In the genomic region with DNA sequence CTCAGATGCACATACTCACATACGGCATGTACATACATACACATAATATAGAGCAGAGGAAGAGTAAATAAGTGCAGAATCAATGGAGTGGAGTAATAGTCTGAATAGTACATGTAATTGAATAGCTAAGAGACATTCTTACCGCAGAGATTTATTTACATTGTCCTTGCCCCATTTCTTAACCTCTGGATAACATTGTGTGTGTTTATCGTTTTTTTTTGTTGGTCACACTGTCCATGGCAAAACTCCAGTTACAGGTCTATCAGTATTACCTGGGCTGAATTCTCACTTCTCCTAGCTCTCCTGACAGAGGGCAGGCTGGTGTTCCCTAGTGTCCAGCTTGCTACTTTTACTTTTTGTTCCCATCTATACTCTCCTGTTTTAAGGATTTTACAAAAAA, we compare ENCODE assay signal across 25 mouse cellular contexts.
"Had no signal": no experiment of that assay in that cellular context is flagged by ENCODE, and none has a peak within 500 bp of the region (broad histone marks: within the 10 kb centered on the region; RNA-seq: fewer than 3 reads in every experiment).

No protein-coding gene starts in this region.

- H3K9ac ChIP-seq: heart, embryonic 13.5 days; heart, embryonic 15.5 days; hindbrain, embryonic 13.5 days; hindbrain, embryonic 15.5 days; kidney, embryonic 15.5 days; limb, embryonic 13.5 days; limb, embryonic 15.5 days had no signal

- H3K27me3 ChIP-seq: heart, embryonic 13.5 days; heart, embryonic 15.5 days; hindbrain, embryonic 13.5 days; hindbrain, embryonic 15.5 days; kidney, embryonic 15.5 days; limb, embryonic 13.5 days; limb, embryonic 15.5 days had no signal

- ATAC-seq: hindbrain, postnatal 0 days; intestine, embryonic 16.5 days had no signal

- H3K4me1 ChIP-seq: heart, embryonic 15.5 days; hindbrain, embryonic 13.5 days; hindbrain, embryonic 15.5 days; kidney, embryonic 15.5 days; limb, embryonic 13.5 days; limb, embryonic 15.5 days had no signal

- DNase-seq: gastrocnemius, postnatal 14 days; gastrocnemius, postnatal 36 days; heart, adult 11 months; heart, adult 2 months; heart, postnatal 14 days; heart, postnatal 36 days; kidney, adult 11 months; kidney, adult 2 months; kidney, adult 9 months; kidney, postnatal 14 days; kidney, postnatal 36 days; layer of hippocampus, adult 9-11 months; layer of hippocampus, postnatal 36 days; left cerebral cortex, postnatal 4 days had no signal

- H3K27ac ChIP-seq: heart, adult 2 months; heart, embryonic 13.5 days; heart, embryonic 15.5 days; hindbrain, embryonic 13.5 days; hindbrain, embryonic 15.5 days; hindbrain, postnatal 0 days; kidney, embryonic 15.5 days; kidney, postnatal 0 days; limb, embryonic 13.5 days; limb, embryonic 15.5 days had no signal

- H3K4me3 ChIP-seq: heart, adult 2 months; heart, embryonic 13.5 days; heart, embryonic 15.5 days; hindbrain, embryonic 13.5 days; hindbrain, embryonic 15.5 days; kidney, embryonic 15.5 days; limb, embryonic 13.5 days; limb, embryonic 15.5 days had no signal

- H3K9me3 ChIP-seq: heart, embryonic 13.5 days; heart, embryonic 15.5 days; hindbrain, embryonic 13.5 days; hindbrain, embryonic 15.5 days; kidney, embryonic 15.5 days; limb, embryonic 13.5 days; limb, embryonic 15.5 days had no signal

- H3K4me2 ChIP-seq: heart, embryonic 11.5 days; heart, embryonic 13.5 days; heart, embryonic 15.5 days; hindbrain, embryonic 13.5 days; hindbrain, embryonic 15.5 days; kidney, embryonic 15.5 days; limb, embryonic 13.5 days; limb, embryonic 15.5 days had no signal
